Mouse (Mus musculus): ENCODE data around the gene Ccr3. TPM values are rescaled to one million over a fixed set of nuclear protein-coding genes. Genes with fewer than 3 reads are reported as not detected.
"Not testable (repeated sequence)": the region's sequence is repeated elsewhere in the genome, so short reads cannot be mapped to it uniquely, and the experiment has no call there.

The Ccr3 gene
- polyA plus RNA-seq, 1 experiment from 2014 or later, result not detected

- not testable (repeated sequence) for H3K9ac ChIP-seq (replicated peaks; ENCODE audit: low read length); H3K4me3 ChIP-seq (ENCODE audit: low read depth, low read length); H3K36me3 ChIP-seq (replicated peaks; ENCODE audit: control insufficient read depth, insufficient read depth, low read depth, low read length); H3K9me3 ChIP-seq (replicated peaks; ENCODE audit: control insufficient read depth, low read length); H3K27me3 ChIP-seq (ENCODE audit: control insufficient read depth, insufficient read depth, low read length); DNase-seq (ENCODE audit: low spot score); ATAC-seq (replicated peaks; ENCODE audit: insufficient number of reproducible peaks, low FRiP score, low TSS enrichment, low read depth); H3K27ac ChIP-seq (replicated peaks; ENCODE audit: low read depth, low read length); H3K4me2 ChIP-seq (ENCODE audit: low read depth, low read length); H3K4me1 ChIP-seq (ENCODE audit: control insufficient read depth, insufficient read depth, low read length)
- WGBS, result 91% methylated on average over 12 of the region's 13 CpGs
Observed at GRCm38 (mm10) chr9:124080471-124080870, 58.7 kb downstream of the Ccr3 start.

Other genes starting within 250 kb of the Ccr3 start
- gene Cxcr6, start 215.5 kb upstream of the Ccr3 start, polyA plus RNA-seq (2014; fragmentation: Nextera tagmentation; extraction: Ambion mirVana), result 0.18 TPM in 1 of 2 replicates, not detected in the other
- 5.1 and 5.8 TPM in 2 replicates for gene Fyco1, start 170.1 kb upstream of the Ccr3 start, polyA plus RNA-seq (2014; fragmentation: Nextera tagmentation; extraction: Ambion mirVana)
- not detected in 2 replicates for gene Xcr1, start 159.9 kb upstream of the Ccr3 start, polyA plus RNA-seq (2014; fragmentation: Nextera tagmentation; extraction: Ambion mirVana)
- 0.98 and 1.3 TPM in 2 replicates for gene Ccr1, start 53.3 kb upstream of the Ccr3 start, polyA plus RNA-seq (2014; fragmentation: Nextera tagmentation; extraction: Ambion mirVana)
- not detected in 2 replicates for gene Ccr1l1, start 43.6 kb upstream of the Ccr3 start, polyA plus RNA-seq (2014; fragmentation: Nextera tagmentation; extraction: Ambion mirVana)
- 0.31 and 0.59 TPM in 2 replicates for gene Ccr2, start 80.0 kb downstream of the Ccr3 start, polyA plus RNA-seq (2014; fragmentation: Nextera tagmentation; extraction: Ambion mirVana)
- 0.93 and 1.2 TPM in 2 replicates for gene Ccr5, start 99.6 kb downstream of the Ccr3 start, polyA plus RNA-seq (2014; fragmentation: Nextera tagmentation; extraction: Ambion mirVana)